In the genomic region with DNA sequence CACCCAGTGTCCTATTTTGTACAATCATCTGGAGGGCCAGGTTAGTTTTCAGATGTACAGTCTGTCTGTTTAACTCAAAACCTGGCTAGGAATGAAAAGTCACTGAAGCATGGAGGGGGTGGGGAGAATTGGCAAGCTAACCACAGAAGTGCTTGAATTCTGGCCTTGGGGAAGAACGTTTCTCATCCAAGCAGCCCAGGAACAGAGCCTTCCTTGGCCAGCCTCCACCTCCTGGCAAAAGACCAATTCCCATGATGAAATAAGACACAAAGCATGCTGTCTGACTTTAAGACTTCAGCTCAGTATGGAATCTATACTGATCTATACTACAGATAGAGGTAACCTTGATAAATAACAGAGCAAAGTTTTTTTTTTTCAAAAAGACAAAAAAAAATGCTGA, we compare ENCODE assay signal across 11 mouse cellular contexts.
DNase-seq lines count a peak whose midpoint lies in the region; ATAC-seq lines count a peak whose summit lies in the region.
"Had no signal": no experiment of that assay in that cellular context is flagged by ENCODE, and none has a peak within 500 bp of the region (broad histone marks: within the 10 kb centered on the region; RNA-seq: fewer than 3 reads in every experiment).

No protein-coding gene starts in this region.

- ATAC-seq in hindbrain, embryonic 15.5 days (ENCODE audit: low FRiP score, low read depth), result peak; percentile 51; the same call in 1 of the 2 replicates
- no peak for ATAC-seq in hindbrain, embryonic 13.5 days (ENCODE audit: low FRiP score)
- peak; percentile 72 for ATAC-seq in lung, embryonic 16.5 days (ENCODE audit: low read depth)
- no peak for ATAC-seq in CD4-positive, CD25-positive, alpha-beta regulatory T cell, adult 4 months

- H3K27ac ChIP-seq in hindbrain, embryonic 15.5 days (replicated peaks), result no peak overlapping the region
- no peak overlapping the region for H3K27ac ChIP-seq in hindbrain, embryonic 13.5 days
- no peak overlapping the region; the same call in 1 of the 2 replicates for H3K27ac ChIP-seq in lung, embryonic 16.5 days (ENCODE audit: low read length)
- H3K27ac ChIP-seq: macrophage; stomach, embryonic 15.5 days had no signal

- no peak overlapping the region for H3K4me3 ChIP-seq in hindbrain, embryonic 15.5 days
- H3K4me3 ChIP-seq in hindbrain, embryonic 13.5 days, result no peak overlapping the region
- no peak overlapping the region for H3K4me3 ChIP-seq in lung, embryonic 16.5 days (ENCODE audit: low read length)
- H3K4me3 ChIP-seq: erythroblast, embryonic 14.5 days; stomach, embryonic 15.5 days had no signal

- H3K36me3 ChIP-seq in hindbrain, embryonic 15.5 days, result no peaks in the 10 kb centered on the region
- H3K36me3 ChIP-seq in hindbrain, embryonic 13.5 days, result no peaks in the 10 kb centered on the region
- no peaks in the 10 kb centered on the region for H3K36me3 ChIP-seq in lung, embryonic 16.5 days (ENCODE audit: control insufficient read depth, insufficient read depth, low read length)
- H3K36me3 ChIP-seq: stomach, embryonic 15.5 days had no signal

- no peak overlapping the region for H3K9ac ChIP-seq in hindbrain, embryonic 15.5 days
- no peak overlapping the region for H3K9ac ChIP-seq in hindbrain, embryonic 13.5 days
- no peak overlapping the region for H3K9ac ChIP-seq in lung, embryonic 16.5 days (ENCODE audit: low read length)
- H3K9ac ChIP-seq: stomach, embryonic 15.5 days had no signal

- no peak overlapping the region for H3K4me2 ChIP-seq in hindbrain, embryonic 15.5 days
- no peak overlapping the region for H3K4me2 ChIP-seq in hindbrain, embryonic 13.5 days
- H3K4me2 ChIP-seq in lung, embryonic 16.5 days (ENCODE audit: low read depth, low read length), result no peak overlapping the region
- H3K4me2 ChIP-seq: stomach, embryonic 15.5 days had no signal

- peaks cover 6% of the 10 kb centered on the region for H3K4me1 ChIP-seq in hindbrain, embryonic 15.5 days (replicated peaks)
- peaks cover 12% of the 10 kb centered on the region for H3K4me1 ChIP-seq in hindbrain, embryonic 13.5 days (replicated peaks)
- H3K4me1 ChIP-seq in lung, embryonic 16.5 days (replicated peaks; ENCODE audit: control insufficient read depth, insufficient read depth, low read length), result peaks cover 22% of the 10 kb centered on the region

- no peaks in the 10 kb centered on the region for H3K27me3 ChIP-seq in hindbrain, embryonic 15.5 days
- 0 out of 2 replicates have a peak, but pooled peaks cover 6% of the 10 kb centered on the region for H3K27me3 ChIP-seq in hindbrain, embryonic 13.5 days
- H3K27me3 ChIP-seq in lung, embryonic 16.5 days (ENCODE audit: control insufficient read depth, insufficient read depth, low read depth, low read length), result no peaks in the 10 kb centered on the region
- H3K27me3 ChIP-seq: stomach, embryonic 15.5 days had no signal

- intact Hi-C loops in heart, postnatal 10 days (cut with DNase I), result no loop called here

- DNase-seq in adipocyte (ENCODE audit: low spot score), result peak; percentile 93
- peak; percentile 60 for DNase-seq in cerebellum, adult 9-11 months
- DNase-seq in heart, postnatal 10 days, result peak; percentile 78 to 80
- DNase-seq in embryo, embryonic 9.5 days (ENCODE audit: extremely low spot score), result no peak

- WGBS in hindbrain, embryonic 15.5 days, result 31% methylated on average over 1 of the region's 1 CpGs
- 40% methylated on average over 1 of the region's 1 CpGs for WGBS in hindbrain, embryonic 13.5 days
- 0% methylated on average over 1 of the region's 1 CpGs for WGBS in lung, embryonic 16.5 days

- no peaks in the 10 kb centered on the region for H3K9me3 ChIP-seq in hindbrain, embryonic 15.5 days
- H3K9me3 ChIP-seq in hindbrain, embryonic 13.5 days, result no peaks in the 10 kb centered on the region
- no peaks in the 10 kb centered on the region for H3K9me3 ChIP-seq in lung, embryonic 16.5 days (ENCODE audit: control insufficient read depth, low read length)
- H3K9me3 ChIP-seq: stomach, embryonic 15.5 days had no signal

Comparison
In these comparisons a context has a peak if more than half of its experiments do, and no peak if none do; other contexts are left out.
1. ATAC-seq: peak in hindbrain, embryonic 15.5 days (single experiment) and lung, embryonic 16.5 days (single experiment); none in hindbrain, embryonic 13.5 days (single experiment) and CD4-positive, CD25-positive, alpha-beta regulatory T cell, adult 4 months (single experiment).